Mouse (Mus musculus) spleen, adult 12 weeks (tissue): Measurements from ENCODE around the gene Ccdc65.

ENCODE experiments used
- DNase-seq: peaks from one replicate; pipeline ENCODE4 v3.0.0; 2022; ENCODE audit warnings: low spot score

Gene Ccdc65

GRCm38 (mm10) chr15:98707766-98708372 lies at the start of gene Ccdc65:
Gene Ccdc65 (plus strand): TSS chr15:98708207.
- DNase-seq: peak; percentile 45

GRCm38 (mm10) chr15:98662198-98662566 lies 45.8 kb upstream of the Ccdc65 start:
- DNase-seq: no peak

GRCm38 (mm10) chr15:98662567-98663545 lies 45.2 kb upstream of the Ccdc65 start, which contains the start of gene Ddx23:
Gene Ddx23 (minus strand): TSS chr15:98662894.
- peak; percentile 92 for DNase-seq

- DNase-seq: no peak
Measured at GRCm38 (mm10) chr15:98664042-98664907, 43.7 kb upstream of the Ccdc65 start.

GRCm38 (mm10) chr15:98672592-98672991 lies 35.4 kb upstream of the Ccdc65 start:
- DNase-seq: no peak

- DNase-seq: no peak
Measured at GRCm38 (mm10) chr15:98673732-98674131, 34.3 kb upstream of the Ccdc65 start.

GRCm38 (mm10) chr15:98674284-98674993 lies 33.6 kb upstream of the Ccdc65 start:
- no peak for DNase-seq

GRCm38 (mm10) chr15:98674994-98675545 lies 32.9 kb upstream of the Ccdc65 start:
- no peak for DNase-seq

GRCm38 (mm10) chr15:98675634-98676250 lies 32.3 kb upstream of the Ccdc65 start:
- DNase-seq: no peak

GRCm38 (mm10) chr15:98676471-98676870 lies 31.5 kb upstream of the Ccdc65 start:
- no peak for DNase-seq

GRCm38 (mm10) chr15:98676940-98677728 lies 30.9 kb upstream of the Ccdc65 start, which contains the start of gene Rnd1:
Gene Rnd1 (minus strand): TSS chr15:98677461.
- DNase-seq: peak; percentile 15

GRCm38 (mm10) chr15:98677977-98678376 lies 30.0 kb upstream of the Ccdc65 start:
- DNase-seq: no peak

GRCm38 (mm10) chr15:98680660-98681059 lies 27.3 kb upstream of the Ccdc65 start:
- DNase-seq: no peak

GRCm38 (mm10) chr15:98681633-98682032 lies 26.4 kb upstream of the Ccdc65 start:
- no peak for DNase-seq

- no peak for DNase-seq
Measured at GRCm38 (mm10) chr15:98683177-98683576, 24.8 kb upstream of the Ccdc65 start.

GRCm38 (mm10) chr15:98683746-98684145 lies 24.3 kb upstream of the Ccdc65 start:
- no peak for DNase-seq

GRCm38 (mm10) chr15:98685926-98686325 lies 22.1 kb upstream of the Ccdc65 start:
- DNase-seq: no peak

- no peak for DNase-seq
Measured at GRCm38 (mm10) chr15:98689682-98690081, 18.3 kb upstream of the Ccdc65 start.

- no peak for DNase-seq
Measured at GRCm38 (mm10) chr15:98691486-98692147, 16.4 kb upstream of the Ccdc65 start.
